Mouse (Mus musculus) ES-E14 (cell line): ENCODE measurements at regions not wholly inside any gene's neighbourhood (a gene's known extent, or its start where the extent isn't known, plus 50 kb on each side); places are given as distances from the start of the nearest gene placed in this dataset.

Experiments
- CHD2 ChIP-seq: IDR thresholded peaks from 2 replicates; pipeline ENCODE4 v1.6.1; 2014; ENCODE audit warnings: mild to moderate bottlenecking, low read depth, low read length, inconsistent platforms
- MAFK ChIP-seq: IDR thresholded peaks from 2 replicates; pipeline ENCODE4 v1.6.1; 2014; ENCODE audit warnings: mild to moderate bottlenecking, low read depth, low read length, inconsistent platforms; ENCODE audit not compliant: insufficient read depth

- TF ChIP-seq MAFK (no peak), CHD2 (no peak)
Measured at GRCm38 (mm10) chr1:138674199-138674598, 54.3 kb upstream of the Nek7 start.
